Mouse (Mus musculus) intestine, postnatal 0 days (tissue): ENCODE data around the gene Acer2. TPM values are rescaled to one million over a fixed set of nuclear protein-coding genes. Genes with fewer than 3 reads are reported as not detected.
"Not testable (repeated sequence)": the region's sequence is repeated elsewhere in the genome, so short reads cannot be mapped to it uniquely, and the experiment has no call there.

Experiments
- ATAC-seq: fragments of 200-750 bp; cut with Nextera tagmentation; 2 replicates; pipeline ENCODE4 v1.8.0; 2017; ENCODE audit warnings: mild to moderate bottlenecking, moderate TSS enrichment, moderate library complexity
- H3K27ac ChIP-seq: fragments of 300-500 bp; sonication (generic); 2 replicates; pipeline ENCODE4 v1.5.1; 2014; ENCODE audit warnings: mild to moderate bottlenecking, low read depth, low read length, moderate library complexity
- H3K27me3 ChIP-seq: fragments of 300-500 bp; sonication (generic); replicated peaks from 2 replicates; pipeline ENCODE4 v1.6.1; 2014; ENCODE audit warnings: low read length, mixed read lengths; ENCODE audit not compliant: control insufficient read depth, insufficient read depth
- H3K36me3 ChIP-seq: fragments of 300-500 bp; sonication (generic); 2 replicates; pipeline ENCODE4 v1.6.1; 2014; ENCODE audit warnings: mild to moderate bottlenecking, moderate library complexity; ENCODE audit not compliant: control insufficient read depth, insufficient read depth
- H3K4me1 ChIP-seq: fragments of 300-500 bp; sonication (generic); replicated peaks from 2 replicates; pipeline ENCODE4 v1.6.1; 2014; ENCODE audit warnings: antibody characterized with exemption, low read length, mixed read lengths; ENCODE audit not compliant: control insufficient read depth, insufficient read depth
- H3K4me2 ChIP-seq: fragments of 300-500 bp; sonication (generic); replicated peaks from 2 replicates; pipeline ENCODE4 v1.6.1; 2014; ENCODE audit warnings: low read depth, mild to moderate bottlenecking, moderate library complexity
- H3K4me3 ChIP-seq: fragments of 300-500 bp; sonication (generic); 2 replicates; pipeline ENCODE4 v1.5.1; 2014; ENCODE audit warnings: low read depth, low read length
- H3K9ac ChIP-seq: fragments of 300-500 bp; sonication (generic); 2 replicates; pipeline ENCODE4 v1.6.1; 2014; ENCODE audit warnings: mild to moderate bottlenecking, low read depth, low read length
- H3K9me3 ChIP-seq: fragments of 300-500 bp; sonication (generic); 2 replicates; pipeline ENCODE4 v1.6.1; 2016; ENCODE audit warnings: mixed run types; ENCODE audit not compliant: control insufficient read depth
- CTCF ChIP-seq: sonication (generic); IDR thresholded peaks from 2 replicates; pipeline ENCODE4 v1.5.1; 2016; ENCODE audit warnings: low read depth, mild to moderate bottlenecking, control low read depth, antibody characterized with exemption, moderate library complexity
- WGBS: fragments of 180-500 bp; shearing (Covaris S2); extraction: QIAGEN DNeasy Blood & Tissue Kit; methylation state at CpG from one replicate; pipeline ENCODE4 v1.1.7; 2014; 5-methylcytosine and 5-hydroxymethylcytosine counted together
- polyA plus RNA-seq: library from polyadenylated mRNA; unstranded; fragments of >200 nt; fragmentation: Nextera tagmentation; extraction: Ambion mirVana; gene quantifications from 2 replicates; pipeline ENCODE4 v1.2.1, GENCODE M21; 2015

The Acer2 gene
- 9.3 and 9.7 TPM in 2 replicates for polyA plus RNA-seq

DNA sequence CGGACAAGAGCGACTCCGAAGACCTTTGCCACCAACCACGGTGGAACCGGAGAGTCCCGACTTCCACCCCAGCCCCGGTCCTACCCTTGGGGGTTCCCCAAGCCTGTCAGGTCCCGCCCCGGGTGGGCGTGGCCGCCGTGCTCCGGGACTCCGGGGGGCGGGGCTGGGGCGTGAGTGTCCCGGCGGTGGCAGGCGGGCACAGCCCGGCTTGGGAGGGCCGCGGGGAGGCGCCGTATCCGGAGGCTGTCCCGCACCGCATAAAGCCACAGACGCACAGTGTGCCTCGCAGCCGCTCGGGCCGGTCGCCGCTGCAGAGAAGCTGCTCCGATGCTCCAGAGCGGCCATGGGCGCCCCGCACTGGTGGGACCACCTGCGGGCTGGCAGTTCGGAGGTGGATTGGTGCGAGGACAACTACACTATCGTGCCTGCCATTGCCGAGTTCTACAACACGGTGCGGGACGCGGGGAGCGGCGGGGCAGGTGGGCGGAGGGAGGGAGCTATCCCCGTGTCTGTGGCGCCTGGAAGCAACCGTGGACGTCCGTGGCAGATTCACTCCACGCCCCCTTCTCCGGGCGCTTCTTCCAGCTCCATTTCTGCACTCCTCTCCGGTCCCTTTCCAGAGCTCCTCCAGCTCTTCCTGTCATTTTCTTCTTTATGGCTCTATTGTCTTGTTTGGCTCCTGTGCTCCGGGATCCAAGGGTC is at the start of gene Acer2:
Gene Acer2 (plus strand): TSS at position 251 of the 702 bp plus-strand sequence.
- no peaks in the 10 kb centered on the region for H3K4me1 ChIP-seq
- peak; percentile 62 for TF ChIP-seq CTCF
- no peaks in the 10 kb centered on the region for H3K36me3 ChIP-seq
- no peaks in the 10 kb centered on the region for H3K9me3 ChIP-seq
- H3K27me3 ChIP-seq: no peaks in the 10 kb centered on the region
- peak within 1 kb of the TSS; percentile 70 for H3K4me3 ChIP-seq
- peak within 1 kb of the TSS; percentile 100 for H3K4me2 ChIP-seq
- WGBS: under 1% methylated on average over 51 of the region's 60 CpGs
- H3K27ac ChIP-seq: no peak within 1 kb of the TSS
- ATAC-seq: peak; percentile 94
- peak within 1 kb of the TSS; percentile 58 for H3K9ac ChIP-seq

DNA sequence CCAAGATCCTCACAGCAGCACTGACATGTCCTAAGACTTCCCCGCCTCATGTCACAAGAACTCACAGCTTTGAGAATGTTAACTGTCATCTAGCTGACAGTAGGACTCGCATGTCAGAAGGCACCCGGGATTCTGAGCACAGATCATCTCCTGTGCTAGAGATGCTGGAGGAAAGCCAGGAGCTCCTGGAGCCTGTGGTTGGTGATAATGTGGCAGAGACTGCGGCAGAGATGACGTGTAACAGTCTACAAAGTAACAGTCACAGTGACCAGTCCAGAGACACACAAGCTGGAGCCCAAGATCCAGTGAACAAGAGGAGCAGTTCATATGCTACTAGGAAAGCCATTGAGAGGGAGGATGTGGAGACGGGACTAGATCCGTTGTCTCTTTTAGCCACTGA is 49.1 kb upstream of the Acer2 start:
- ATAC-seq: no peak
- peaks cover 52% of the 10 kb centered on the region for H3K36me3 ChIP-seq
- TF ChIP-seq CTCF: no peak

DNA sequence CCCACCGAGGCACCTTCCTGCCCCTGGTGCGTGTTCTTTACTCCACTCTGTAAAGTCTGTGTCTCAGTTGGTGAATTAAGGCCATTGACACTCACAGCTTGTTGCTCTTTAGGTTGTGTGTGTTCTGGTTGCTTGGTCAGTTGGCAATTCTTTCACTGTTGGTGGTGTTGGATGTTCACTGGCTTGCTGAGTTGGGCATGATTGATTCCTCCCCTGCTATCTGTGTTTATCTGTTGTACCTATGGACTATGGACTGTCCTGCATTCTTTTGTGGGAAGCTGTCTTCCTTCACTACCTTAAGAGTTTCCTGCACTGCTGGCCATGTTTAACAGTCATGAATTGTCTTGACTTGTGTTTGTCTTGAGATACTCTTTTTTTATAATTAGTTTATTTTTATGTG is 42.3 kb upstream of the Acer2 start:
- Histone ChIP-seq H3K36me3 (peaks cover 48% of the 10 kb centered on the region), H3K27me3 (no peaks in the 10 kb centered on the region), H3K4me3 (no peak overlapping the region), H3K4me2 (no peak overlapping the region), H3K4me1 (0 out of 2 replicates have a peak, but pooled peaks cover 4% of the 10 kb centered on the region), H3K9ac (no peak overlapping the region), H3K9me3 (no peaks in the 10 kb centered on the region), H3K27ac (no peak overlapping the region; the same call in 1 of the 2 replicates)
- no peak for TF ChIP-seq CTCF
- ATAC-seq: peak; percentile 63; the same call in 1 of the 2 replicates
- 82% methylated on average over 2 of the region's 2 CpGs for WGBS

More for the DNA sequence above, 49.1 kb upstream of the Acer2 start:
- no peaks in the 10 kb centered on the region for H3K27me3 ChIP-seq
- H3K9me3 ChIP-seq: no peaks in the 10 kb centered on the region
- no peak overlapping the region for H3K27ac ChIP-seq
- H3K4me1 ChIP-seq: no peaks in the 10 kb centered on the region
- no peak overlapping the region for H3K4me3 ChIP-seq
- 92% methylated on average over 7 of the region's 7 CpGs for WGBS
- H3K4me2 ChIP-seq: no peak overlapping the region
- H3K9ac ChIP-seq: no peak overlapping the region

DNA sequence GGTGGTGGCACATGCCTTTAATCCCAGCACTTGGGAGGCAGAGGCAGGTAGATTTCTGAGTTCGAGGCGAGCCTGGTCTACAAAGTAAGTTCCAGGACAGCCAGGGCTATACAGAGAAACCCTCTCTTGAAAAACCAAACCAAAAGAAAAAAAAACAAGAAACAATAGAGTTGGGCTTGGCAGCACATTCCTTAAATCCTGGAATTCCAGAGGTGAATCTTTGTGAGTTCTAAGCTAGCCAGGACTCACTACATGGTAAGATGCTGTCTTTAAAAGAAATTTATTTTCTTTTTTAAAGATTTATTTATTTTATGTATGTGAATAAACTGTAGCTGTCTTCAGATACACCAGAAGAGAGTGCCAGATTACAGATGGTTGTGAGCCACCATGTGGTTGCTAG is 33.1 kb upstream of the Acer2 start:
- not testable (repeated sequence) for H3K27ac ChIP-seq, H3K27me3 ChIP-seq, ATAC-seq, H3K4me1 ChIP-seq, H3K4me2 ChIP-seq, H3K9ac ChIP-seq, H3K4me3 ChIP-seq, H3K9me3 ChIP-seq
- 96% methylated on average over 2 of the region's 2 CpGs for WGBS
- peaks cover 42% of the 10 kb centered on the region for H3K36me3 ChIP-seq

DNA sequence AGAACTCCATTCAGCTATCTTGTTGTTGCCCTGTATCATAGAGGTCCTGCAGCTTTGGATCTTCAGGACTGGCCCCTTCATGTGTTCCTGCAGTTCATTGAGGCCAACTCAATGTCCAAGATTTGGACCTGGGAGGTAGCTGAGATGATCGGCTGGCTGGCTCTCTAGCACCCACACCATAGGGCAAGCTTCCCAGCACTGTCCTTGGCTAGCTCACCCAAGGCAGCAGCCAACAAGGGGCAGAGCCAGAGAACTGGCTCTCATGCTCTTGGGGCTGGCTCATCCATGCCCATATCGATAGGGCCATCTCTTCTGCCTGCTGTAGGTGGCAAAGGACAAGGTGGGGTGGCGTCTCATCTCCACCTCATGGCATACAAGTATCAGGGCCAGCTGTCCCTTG is 28.8 kb upstream of the Acer2 start:
- Histone ChIP-seq H3K4me3 (no peak overlapping the region), H3K36me3 (peaks cover 42% of the 10 kb centered on the region), H3K4me1 (no peaks in the 10 kb centered on the region), H3K27me3 (no peaks in the 10 kb centered on the region), H3K9ac (no peak overlapping the region), H3K9me3 (no peaks in the 10 kb centered on the region), H3K4me2 (no peak overlapping the region), H3K27ac (no peak overlapping the region)
- WGBS: 94% methylated on average over 3 of the region's 3 CpGs
- ATAC-seq: no peak
- no peak for TF ChIP-seq CTCF

- TF ChIP-seq CTCF: no peak
- no peak overlapping the region for H3K4me3 ChIP-seq
- no peak overlapping the region for H3K4me2 ChIP-seq
- no peaks in the 10 kb centered on the region for H3K9me3 ChIP-seq
- no peak for ATAC-seq
- peaks cover 35% of the 10 kb centered on the region for H3K36me3 ChIP-seq
- H3K27ac ChIP-seq: no peak overlapping the region
- WGBS: 39% methylated on average over 2 of the region's 2 CpGs
- H3K4me1 ChIP-seq: no peaks in the 10 kb centered on the region
- no peak overlapping the region for H3K9ac ChIP-seq
- H3K27me3 ChIP-seq: no peaks in the 10 kb centered on the region
Measured at GRCm38 (mm10) chr4:86847246-86847645, 26.9 kb upstream of the Acer2 start.
